10 mouse cellular contexts compared by ENCODE assay signal in genomic region chr2:157130813-157131514, GRCm38 (mm10). TPM values are rescaled to one million over a fixed set of nuclear protein-coding genes. Genes with fewer than 3 reads are reported as not detected.
DNase-seq lines count a peak whose midpoint lies in the region; ATAC-seq and TF ChIP-seq lines count a peak whose summit lies in the region.
"Had no signal": no experiment of that assay in that cellular context is flagged by ENCODE, and none has a peak within 500 bp of the region (broad histone marks: within the 10 kb centered on the region; RNA-seq: fewer than 3 reads in every experiment).

No protein-coding gene starts in this region.

- peak overlapping the region; percentile 22 for H3K9ac ChIP-seq in liver, embryonic 15.5 days
- no peak overlapping the region for H3K9ac ChIP-seq in hindbrain, embryonic 11.5 days (ENCODE audit: low read depth, low read length)
- no peak overlapping the region for H3K9ac ChIP-seq in hindbrain, embryonic 14.5 days

- WGBS in heart, embryonic 10.5 days, result 84% methylated on average over 8 of the region's 8 CpGs
- 40% methylated on average over 8 of the region's 8 CpGs for WGBS in liver, embryonic 15.5 days (ENCODE audit: insufficient replicate concordance)
- WGBS in hindbrain, embryonic 11.5 days, result 93% methylated on average over 8 of the region's 8 CpGs
- WGBS in hindbrain, embryonic 14.5 days, result 90% methylated on average over 8 of the region's 8 CpGs

- H3K9me3 ChIP-seq in heart, embryonic 10.5 days, result no peaks in the 10 kb centered on the region
- H3K9me3 ChIP-seq in liver, embryonic 15.5 days (replicated peaks), result no peaks in the 10 kb centered on the region
- H3K9me3 ChIP-seq in hindbrain, embryonic 11.5 days (ENCODE audit: control insufficient read depth, low read length), result no peaks in the 10 kb centered on the region
- no peaks in the 10 kb centered on the region for H3K9me3 ChIP-seq in hindbrain, embryonic 14.5 days (ENCODE audit: control insufficient read depth, low read length)

- DNase-seq in gastrocnemius, adult 2 months, result peak; percentile 22
- DNase-seq in gastrocnemius, adult 8-10 months (ENCODE audit: low spot score in 2 of 2), result no peak
- DNase-seq in A20 (ENCODE audit: low read depth, low spot score), result peak; percentile 86
- peak; percentile 63 for DNase-seq in heart, embryonic 10.5 days (ENCODE audit: low spot score)
- DNase-seq in embryo, embryonic 11 days, result no peak
- no peak for DNase-seq in hindbrain, embryonic 11.5 days (ENCODE audit: low spot score)
- no peak for DNase-seq in hindbrain, embryonic 14.5 days (ENCODE audit: low spot score)
- DNase-seq: cerebellum, postnatal 10 days; gastrocnemius, postnatal 25 days had no signal

- intact Hi-C loops in gastrocnemius, adult 2 months (cut with DNase I), result no loop called here

- peak overlapping the region; percentile 68 for H3K4me2 ChIP-seq in liver, embryonic 15.5 days
- H3K4me2 ChIP-seq in hindbrain, embryonic 11.5 days (replicated peaks; ENCODE audit: low read depth, low read length), result no peak overlapping the region
- H3K4me2 ChIP-seq in hindbrain, embryonic 14.5 days (replicated peaks), result no peak overlapping the region

- peak overlapping the region; percentile 74 for H3K27ac ChIP-seq in gastrocnemius, adult 2 months
- H3K27ac ChIP-seq in heart, embryonic 10.5 days, result no peak overlapping the region
- H3K27ac ChIP-seq in liver, embryonic 15.5 days (replicated peaks), result peak overlapping the region; percentile 65
- no peak overlapping the region for H3K27ac ChIP-seq in hindbrain, embryonic 11.5 days (ENCODE audit: low read depth, low read length)
- H3K27ac ChIP-seq in hindbrain, embryonic 14.5 days, result no peak overlapping the region

- TF ChIP-seq CTCF in gastrocnemius, adult 2 months (IDR thresholded peaks at IDR 0.05), result no peak

- H3K4me3 ChIP-seq in gastrocnemius, adult 2 months, result peak overlapping the region; percentile 57
- no peak overlapping the region for H3K4me3 ChIP-seq in heart, embryonic 10.5 days
- H3K4me3 ChIP-seq in liver, embryonic 15.5 days (replicated peaks), result peak overlapping the region; percentile 57
- H3K4me3 ChIP-seq in hindbrain, embryonic 11.5 days (ENCODE audit: low read depth, low read length), result no peak overlapping the region
- no peak overlapping the region for H3K4me3 ChIP-seq in hindbrain, embryonic 14.5 days (replicated peaks; ENCODE audit: low read length)

- no peaks in the 10 kb centered on the region for H3K27me3 ChIP-seq in heart, embryonic 10.5 days (ENCODE audit: insufficient read depth, poor library complexity, severe bottlenecking)
- no peaks in the 10 kb centered on the region for H3K27me3 ChIP-seq in liver, embryonic 15.5 days
- no peaks in the 10 kb centered on the region for H3K27me3 ChIP-seq in hindbrain, embryonic 11.5 days (ENCODE audit: control insufficient read depth, insufficient read depth, low read length)
- H3K27me3 ChIP-seq in hindbrain, embryonic 14.5 days (ENCODE audit: control insufficient read depth, insufficient read depth, low read length), result no peaks in the 10 kb centered on the region

- no peak for ATAC-seq in liver, embryonic 15.5 days (ENCODE audit: insufficient read depth)
- ATAC-seq in hindbrain, embryonic 11.5 days (ENCODE audit: low FRiP score), result no peak
- no peak for ATAC-seq in hindbrain, embryonic 14.5 days (ENCODE audit: low FRiP score)

- H3K36me3 ChIP-seq in heart, embryonic 10.5 days, result peaks cover 5% of the 10 kb centered on the region; the same call in 1 of the 2 replicates
- peaks cover 19% of the 10 kb centered on the region; the same call in 1 of the 2 replicates for H3K36me3 ChIP-seq in liver, embryonic 15.5 days (replicated peaks)
- H3K36me3 ChIP-seq in hindbrain, embryonic 11.5 days (ENCODE audit: control insufficient read depth, insufficient read depth, low read length), result no peaks in the 10 kb centered on the region
- no peaks in the 10 kb centered on the region for H3K36me3 ChIP-seq in hindbrain, embryonic 14.5 days (replicated peaks; ENCODE audit: control insufficient read depth, insufficient read depth)

- H3K4me1 ChIP-seq in heart, embryonic 10.5 days, result 0 out of 2 replicates have a peak, but pooled peaks cover 3% of the 10 kb centered on the region
- H3K4me1 ChIP-seq in liver, embryonic 15.5 days (replicated peaks), result peaks cover 57% of the 10 kb centered on the region
- H3K4me1 ChIP-seq in hindbrain, embryonic 11.5 days (replicated peaks; ENCODE audit: control insufficient read depth, insufficient read depth, low read length), result no peaks in the 10 kb centered on the region
- H3K4me1 ChIP-seq in hindbrain, embryonic 14.5 days (replicated peaks; ENCODE audit: control insufficient read depth, insufficient read depth, low read length), result 0 out of 2 replicates have a peak, but pooled peaks cover 3% of the 10 kb centered on the region

RNA-seq across cellular contexts. Expression of gene Samhd1, which starts 4.1 kb away (rescaled TPM):
- 10 to 100 TPM; 15.1 to 15.8 TPM for total RNA-seq in gastrocnemius, adult 2 months (2021)
- total RNA-seq in gastrocnemius, adult 8-10 months (2022), result 10 to 100 TPM; 12.6 to 17.7 (median 13.2) TPM
- polyA plus RNA-seq in heart, embryonic 10.5 days (2016; fragmentation: Nextera tagmentation; extraction: Ambion mirVana), result 20.3 and 26.6 TPM in 2 replicates
- polyA plus RNA-seq in liver, embryonic 15.5 days (2015; fragmentation: Nextera tagmentation; extraction: Ambion mirVana), result 15.2 and 18.1 TPM in 2 replicates
- 23.6 and 29.9 TPM in 2 replicates for polyA plus RNA-seq in hindbrain, embryonic 11.5 days (2014; fragmentation: Nextera tagmentation; extraction: Ambion mirVana)
- polyA plus RNA-seq in hindbrain, embryonic 14.5 days (2014; fragmentation: Nextera tagmentation; extraction: Ambion mirVana), result 12.2 and 12.4 TPM in 2 replicates

RNA-seq across cellular contexts. Expression of gene Tldc2, which starts 44.1 kb away (rescaled TPM):
- total RNA-seq in gastrocnemius, adult 2 months (2021), result not detected
- total RNA-seq in gastrocnemius, adult 8-10 months (2022), result not detected
- polyA plus RNA-seq in heart, embryonic 10.5 days (2016; fragmentation: Nextera tagmentation; extraction: Ambion mirVana), result not detected in 2 replicates
- polyA plus RNA-seq in liver, embryonic 15.5 days (2015; fragmentation: Nextera tagmentation; extraction: Ambion mirVana), result not detected in 2 replicates
- polyA plus RNA-seq in hindbrain, embryonic 11.5 days (2014; fragmentation: Nextera tagmentation; extraction: Ambion mirVana), result not detected in 2 replicates
- polyA plus RNA-seq in hindbrain, embryonic 14.5 days (2014; fragmentation: Nextera tagmentation; extraction: Ambion mirVana), result not detected in 2 replicates
- total RNA-seq: gastrocnemius, postnatal 25 days had no signal

RNA-seq across cellular contexts. Expression of gene Soga1, which starts 51.9 kb away (rescaled TPM):
- total RNA-seq in gastrocnemius, adult 2 months (2021), result 1 to 10 TPM; 2.8 to 4.5 TPM
- total RNA-seq in gastrocnemius, adult 8-10 months (2022), result 1 to 10 TPM; 1.7 to 3.5 (median 2.3) TPM
- 2.2 and 3.9 TPM in 2 replicates for polyA plus RNA-seq in heart, embryonic 10.5 days (2016; fragmentation: Nextera tagmentation; extraction: Ambion mirVana)
- 1.4 and 1.7 TPM in 2 replicates for polyA plus RNA-seq in liver, embryonic 15.5 days (2015; fragmentation: Nextera tagmentation; extraction: Ambion mirVana)
- polyA plus RNA-seq in hindbrain, embryonic 11.5 days (2014; fragmentation: Nextera tagmentation; extraction: Ambion mirVana), result 7.2 and 9.8 TPM in 2 replicates
- 9.5 and 9.7 TPM in 2 replicates for polyA plus RNA-seq in hindbrain, embryonic 14.5 days (2014; fragmentation: Nextera tagmentation; extraction: Ambion mirVana)

Comparison
In these comparisons a context has a peak if more than half of its experiments do, and no peak if none do; other contexts are left out.
1. DNase-seq: peak in gastrocnemius, adult 2 months (single experiment), A20 (single experiment) and heart, embryonic 10.5 days (single experiment); none in gastrocnemius, adult 8-10 months (0 of 2), embryo, embryonic 11 days (single experiment), hindbrain, embryonic 11.5 days (single experiment) and hindbrain, embryonic 14.5 days (single experiment).
2. H3K27ac ChIP-seq: peak in gastrocnemius, adult 2 months (single experiment) and liver, embryonic 15.5 days (single experiment); none in heart, embryonic 10.5 days (single experiment), hindbrain, embryonic 11.5 days (single experiment) and hindbrain, embryonic 14.5 days (single experiment).
3. H3K4me3 ChIP-seq: peak in gastrocnemius, adult 2 months (single experiment) and liver, embryonic 15.5 days (single experiment); none in heart, embryonic 10.5 days (single experiment), hindbrain, embryonic 11.5 days (single experiment) and hindbrain, embryonic 14.5 days (single experiment).